Mouse (Mus musculus): Measurements from ENCODE around the gene Ftsj1. TPM values are rescaled to one million over a fixed set of nuclear protein-coding genes. Genes with fewer than 3 reads are reported as not detected.

Ftsj1 gene
- polyA plus RNA-seq, 1 experiment from 2014 or later: 44.3 TPM

DNA sequence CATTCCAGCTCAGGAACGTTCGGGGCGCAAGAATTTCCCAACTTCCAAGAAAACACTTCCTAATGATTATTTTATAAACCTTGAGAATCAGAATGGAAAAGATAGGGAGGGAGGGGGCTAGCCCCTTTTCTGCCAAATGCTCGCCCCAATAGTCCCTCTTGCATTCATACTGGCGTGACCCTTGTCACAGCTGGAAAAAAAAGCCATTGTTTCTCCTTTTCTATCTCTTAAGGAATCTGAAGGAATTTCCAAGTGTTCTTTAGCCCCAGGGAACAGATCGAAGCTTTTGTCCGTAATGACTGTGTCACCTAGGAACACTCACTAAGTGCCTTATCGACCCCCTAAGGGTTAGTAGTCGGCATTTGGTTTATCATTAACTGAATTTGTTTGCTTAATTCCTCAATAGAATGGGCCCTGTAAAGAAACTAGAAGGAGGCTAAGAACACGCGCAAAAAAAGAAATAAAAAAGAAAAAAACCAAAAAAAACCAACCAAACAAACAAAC is 45.5 kb downstream of the Ftsj1 start:
- peak; percentile 30; the same call in 1 of the 2 replicates for ATAC-seq (ENCODE audit: low FRiP score)
- no peaks in the 10 kb centered on the region for H3K36me3 ChIP-seq (ENCODE audit: control insufficient read depth, insufficient read depth, low read length)

DNA sequence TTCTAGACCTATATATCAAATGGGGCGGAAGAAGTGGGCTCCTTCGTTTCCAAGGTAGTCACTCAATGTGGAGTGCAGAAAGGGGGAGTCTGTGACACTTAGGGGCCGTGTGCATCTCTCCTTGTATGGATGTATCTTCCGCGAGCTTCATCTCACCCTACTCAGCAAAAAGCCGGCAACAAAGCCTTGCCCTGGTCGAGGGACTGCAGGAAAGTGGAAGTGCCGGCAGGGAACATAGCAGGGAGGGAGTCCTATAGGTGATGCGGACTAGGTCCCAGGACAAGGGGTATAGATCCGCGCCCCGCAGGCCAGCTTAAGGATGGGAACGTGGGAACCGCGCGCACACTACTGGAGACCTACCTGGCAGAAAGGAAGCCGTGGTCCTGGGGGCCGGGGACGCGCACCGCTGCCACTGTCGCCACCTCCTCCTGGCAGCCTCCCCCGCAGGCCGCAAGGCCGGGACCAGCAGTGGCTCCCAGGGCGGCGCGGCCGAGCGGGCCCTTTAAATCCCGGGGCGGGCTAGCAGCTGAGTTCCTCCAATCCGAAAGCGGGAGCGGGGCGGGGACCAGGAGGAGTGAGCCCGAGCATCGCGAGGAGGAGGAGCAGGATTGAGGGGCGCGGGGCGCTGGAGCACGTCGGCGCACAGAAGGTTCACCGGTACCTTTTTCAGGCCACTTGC is 46.1 kb downstream of the Ftsj1 start, which contains the start of gene Porcn:
Porcn (minus strand) TSS at position 511 of the 679 bp plus-strand sequence.
- WGBS: 17% methylated on average over 27 of the region's 46 CpGs
- Histone ChIP-seq H3K9me3 (ENCODE audit: control insufficient read depth, low read length) (no peaks in the 10 kb centered on the region), H3K36me3 (ENCODE audit: control insufficient read depth, insufficient read depth, low read length) (no peaks in the 10 kb centered on the region), H3K27ac (ENCODE audit: low read depth, low read length) (no peak within 1 kb of the TSS), H3K9ac (ENCODE audit: low read length) (peak within 1 kb of the TSS; percentile 63), H3K4me3 (ENCODE audit: low read depth, low read length) (peak within 1 kb of the TSS; percentile 43), H3K4me1 (ENCODE audit: control insufficient read depth, insufficient read depth, low read length) (no peaks in the 10 kb centered on the region), H3K4me2 (peak within 1 kb of the TSS; percentile 55), H3K27me3 (ENCODE audit: control insufficient read depth, insufficient read depth, low read length) (no peaks in the 10 kb centered on the region)
- ATAC-seq (ENCODE audit: low FRiP score) (peak; percentile 97), DNase-seq (ENCODE audit: low spot score, missing footprints) (peak; percentile 94)

More for the DNA sequence above, 45.5 kb downstream of the Ftsj1 start:
- WGBS: 11% methylated on average over 11 of the region's 11 CpGs
- Histone ChIP-seq H3K9ac (ENCODE audit: low read length) (peak overlapping the region; percentile 63; the same call in 1 of the 2 replicates), H3K27me3 (ENCODE audit: control insufficient read depth, insufficient read depth, low read length) (no peaks in the 10 kb centered on the region), H3K4me1 (ENCODE audit: control insufficient read depth, insufficient read depth, low read length) (no peaks in the 10 kb centered on the region), H3K9me3 (ENCODE audit: control insufficient read depth, low read length) (no peaks in the 10 kb centered on the region), H3K4me2 (peak overlapping the region; percentile 55), H3K27ac (ENCODE audit: low read depth, low read length) (no peak overlapping the region), H3K4me3 (ENCODE audit: low read depth, low read length) (peak overlapping the region; percentile 43)
- DNase-seq (ENCODE audit: low spot score, missing footprints): peak; percentile 86

DNA sequence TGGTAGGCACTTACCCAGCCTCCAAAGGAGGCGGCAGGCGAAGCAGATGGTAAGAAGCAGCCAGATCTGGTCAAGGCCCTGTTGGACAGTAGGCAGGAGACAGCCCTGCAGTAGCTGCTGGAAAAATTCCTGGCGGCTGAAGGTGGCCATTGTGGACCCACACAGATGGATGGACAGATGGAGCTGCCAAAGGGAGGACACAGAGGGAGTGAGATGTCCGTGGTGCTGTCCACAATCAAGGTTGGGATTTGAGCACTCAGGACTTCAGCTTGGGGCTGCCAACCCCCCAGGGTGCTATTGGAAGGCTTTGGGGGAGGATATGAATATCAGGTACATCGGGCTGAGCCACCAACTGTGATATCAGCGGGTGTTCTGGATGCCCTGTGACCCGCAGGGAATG is 46.7 kb downstream of the Ftsj1 start:
- Histone ChIP-seq H3K9me3 (ENCODE audit: control insufficient read depth, low read length) (no peaks in the 10 kb centered on the region), H3K36me3 (ENCODE audit: control insufficient read depth, insufficient read depth, low read length) (no peaks in the 10 kb centered on the region), H3K27me3 (ENCODE audit: control insufficient read depth, insufficient read depth, low read length) (no peaks in the 10 kb centered on the region), H3K27ac (ENCODE audit: low read depth, low read length) (no peak overlapping the region), H3K4me2 (peak overlapping the region; percentile 55), H3K4me1 (ENCODE audit: control insufficient read depth, insufficient read depth, low read length) (no peaks in the 10 kb centered on the region), H3K4me3 (ENCODE audit: low read depth, low read length) (peak overlapping the region; percentile 43), H3K9ac (ENCODE audit: low read length) (peak overlapping the region; percentile 63; the same call in 1 of the 2 replicates)
- no peak for DNase-seq (ENCODE audit: low spot score, missing footprints)
- WGBS: 34% methylated on average over 7 of the region's 7 CpGs
- ATAC-seq (ENCODE audit: low FRiP score): no peak

DNA sequence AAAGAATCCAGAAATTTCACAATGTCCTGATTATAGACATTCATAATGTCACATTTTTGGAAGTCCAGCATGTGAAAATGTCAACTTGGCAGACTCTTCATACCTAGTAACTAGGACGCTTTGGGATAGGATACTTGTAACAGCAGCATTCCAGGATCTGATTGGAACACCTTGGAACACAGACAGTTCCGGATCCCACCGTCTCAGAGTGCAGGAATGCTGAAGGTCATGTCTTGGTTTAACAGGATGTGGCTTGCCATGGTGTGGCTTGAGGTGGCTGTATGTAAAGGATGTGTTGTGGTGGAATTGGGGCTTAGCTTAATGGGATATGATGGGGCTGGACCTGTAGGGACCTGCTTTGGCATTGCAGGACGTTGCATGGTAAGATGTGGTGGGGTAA is 47.1 kb downstream of the Ftsj1 start:
- H3K36me3 ChIP-seq (ENCODE audit: control insufficient read depth, insufficient read depth, low read length): no peaks in the 10 kb centered on the region
- no peak overlapping the region; the same call in 1 of the 2 replicates for H3K4me2 ChIP-seq
- no peak overlapping the region for H3K27ac ChIP-seq (ENCODE audit: low read depth, low read length)
- ATAC-seq (ENCODE audit: low FRiP score) (no peak), DNase-seq (ENCODE audit: low spot score, missing footprints) (no peak)
- H3K9ac ChIP-seq (ENCODE audit: low read length): no peak overlapping the region
- H3K9me3 ChIP-seq (ENCODE audit: control insufficient read depth, low read length): no peaks in the 10 kb centered on the region
- WGBS: 77% methylated on average over 4 of the region's 4 CpGs
- H3K27me3 ChIP-seq (ENCODE audit: control insufficient read depth, insufficient read depth, low read length): no peaks in the 10 kb centered on the region
- no peak overlapping the region for H3K4me3 ChIP-seq (ENCODE audit: low read depth, low read length)
- H3K4me1 ChIP-seq (ENCODE audit: control insufficient read depth, insufficient read depth, low read length): no peaks in the 10 kb centered on the region

DNA sequence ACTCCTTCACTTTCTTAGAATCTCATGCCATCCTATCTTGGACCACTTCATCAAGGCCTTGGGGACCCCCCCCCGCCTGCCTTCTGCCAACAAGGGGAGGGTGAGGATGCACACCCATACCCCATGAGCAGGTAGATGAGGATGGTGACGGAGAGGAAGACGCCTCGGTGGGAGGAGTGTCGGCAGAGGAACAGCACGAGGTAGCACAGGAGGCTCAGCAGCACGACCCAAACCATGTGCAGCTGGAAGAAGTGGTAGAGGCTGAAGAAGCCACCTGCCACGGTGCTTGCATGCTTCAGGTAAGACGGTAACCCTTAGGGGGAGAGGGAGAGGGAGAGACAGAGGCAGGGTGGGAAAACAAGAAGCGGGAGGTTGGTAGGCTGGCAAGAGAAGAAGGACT is 48.1 kb downstream of the Ftsj1 start:
- 82% methylated on average over 10 of the region's 10 CpGs for WGBS
- ATAC-seq (ENCODE audit: low FRiP score) (no peak), DNase-seq (ENCODE audit: low spot score, missing footprints) (no peak)
- H3K27ac ChIP-seq (ENCODE audit: low read depth, low read length): no peak overlapping the region
- H3K27me3 ChIP-seq (ENCODE audit: control insufficient read depth, insufficient read depth, low read length): no peaks in the 10 kb centered on the region
- H3K9ac ChIP-seq (ENCODE audit: low read length): no peak overlapping the region
- no peak overlapping the region for H3K4me3 ChIP-seq (ENCODE audit: low read depth, low read length)
- H3K4me1 ChIP-seq (ENCODE audit: control insufficient read depth, insufficient read depth, low read length): no peaks in the 10 kb centered on the region
- no peaks in the 10 kb centered on the region for H3K9me3 ChIP-seq (ENCODE audit: control insufficient read depth, low read length)
- H3K4me2 ChIP-seq: no peak overlapping the region
- no peaks in the 10 kb centered on the region for H3K36me3 ChIP-seq (ENCODE audit: control insufficient read depth, insufficient read depth, low read length)

DNA sequence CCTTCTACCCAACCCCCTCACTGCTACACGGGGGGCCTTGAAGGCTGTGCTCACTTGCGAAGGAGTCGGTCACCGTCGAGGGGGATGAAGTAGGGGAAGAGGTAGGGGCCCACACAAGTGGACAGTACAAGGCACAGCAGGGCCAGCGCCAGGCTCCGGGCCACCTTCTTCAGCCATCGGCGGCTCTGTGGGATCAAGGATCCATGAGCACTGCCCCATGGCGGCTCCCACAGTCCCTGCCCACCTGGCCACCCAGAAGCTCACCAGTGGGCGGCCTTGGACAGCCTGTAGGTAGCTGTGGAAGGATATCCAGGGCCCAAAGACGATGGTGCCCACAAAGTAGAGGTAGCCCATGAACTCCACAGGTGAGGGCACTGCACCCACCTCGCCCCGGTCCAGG is 49.1 kb downstream of the Ftsj1 start:
- no peak for DNase-seq (ENCODE audit: low spot score, missing footprints)
- 82% methylated on average over 14 of the region's 14 CpGs for WGBS

DNA sequence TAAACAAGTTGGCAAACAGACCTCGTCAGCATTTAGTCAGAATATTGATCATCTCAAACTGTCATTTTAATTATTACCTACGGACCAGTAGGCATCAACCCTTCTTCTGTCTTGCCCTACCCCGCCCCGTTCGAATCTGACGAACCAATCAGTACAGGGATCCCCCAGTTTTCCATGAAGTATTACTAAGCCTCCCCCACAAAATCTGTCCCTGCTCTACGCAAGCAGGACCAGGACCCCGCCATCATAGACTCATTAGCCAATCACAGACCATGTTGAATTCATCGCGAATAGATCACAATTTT is 58.8 kb downstream of the Ftsj1 start, which contains the start of gene Ebp:
Ebp (minus strand) TSS at position 94 of the 305 bp plus-strand sequence.
- Histone ChIP-seq H3K4me2 (peak within 1 kb of the TSS; percentile 57), H3K4me3 (ENCODE audit: low read depth, low read length) (peak within 1 kb of the TSS; percentile 42)
- WGBS: 26% methylated on average over 10 of the region's 10 CpGs

More for the DNA sequence above, 49.1 kb downstream of the Ftsj1 start:
- no peaks in the 10 kb centered on the region for H3K9me3 ChIP-seq (ENCODE audit: control insufficient read depth, low read length)
- H3K27ac ChIP-seq (ENCODE audit: low read depth, low read length): no peak overlapping the region
- H3K9ac ChIP-seq (ENCODE audit: low read length): no peak overlapping the region
- H3K27me3 ChIP-seq (ENCODE audit: control insufficient read depth, insufficient read depth, low read length): no peaks in the 10 kb centered on the region
- H3K4me2 ChIP-seq: no peak overlapping the region
- no peak for ATAC-seq (ENCODE audit: low FRiP score)
- no peaks in the 10 kb centered on the region for H3K4me1 ChIP-seq (ENCODE audit: control insufficient read depth, insufficient read depth, low read length)
- H3K36me3 ChIP-seq (ENCODE audit: control insufficient read depth, insufficient read depth, low read length): no peaks in the 10 kb centered on the region
- no peak overlapping the region for H3K4me3 ChIP-seq (ENCODE audit: low read depth, low read length)

DNA sequence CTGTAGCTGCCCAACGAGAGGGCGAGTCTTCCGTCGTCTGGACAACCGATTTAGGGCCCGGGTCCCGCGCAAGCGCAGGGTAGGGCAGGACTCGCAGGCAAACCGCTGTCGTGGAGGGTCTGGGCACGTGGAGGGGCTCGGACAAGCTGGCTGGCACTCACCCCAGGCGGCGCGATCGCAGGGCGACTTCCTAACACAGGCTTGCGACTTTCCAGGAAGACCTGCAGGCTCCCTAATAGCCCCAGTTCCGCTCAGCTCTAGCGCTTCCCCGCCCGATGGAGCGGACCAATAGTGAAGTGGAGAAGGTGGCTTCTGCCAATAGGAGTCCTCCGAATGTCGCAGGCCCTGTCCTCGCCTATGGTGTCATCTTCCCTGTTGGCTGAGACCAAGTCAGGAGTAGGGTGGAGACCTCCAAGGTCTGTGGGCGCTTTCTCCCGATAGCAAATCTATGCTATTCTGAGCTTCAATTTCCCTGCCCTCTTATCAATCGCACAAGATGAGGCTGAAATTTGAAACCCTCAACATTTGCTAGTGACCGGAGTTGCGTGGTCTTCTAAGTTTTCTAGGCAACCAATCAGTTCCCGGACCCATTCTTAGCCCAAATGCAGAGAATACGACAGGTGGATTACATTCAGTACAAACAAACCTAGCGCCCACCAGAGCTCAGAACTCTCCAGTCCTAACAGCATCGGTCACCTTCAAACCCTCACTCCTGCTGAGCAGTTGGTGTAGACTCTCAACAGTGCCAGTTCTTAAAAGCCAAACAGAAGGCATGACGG is 59.4 kb downstream of the Ftsj1 start:
- H3K9me3 ChIP-seq (ENCODE audit: control insufficient read depth, low read length): no peaks in the 10 kb centered on the region
- H3K9ac ChIP-seq (ENCODE audit: low read length): peak overlapping the region; percentile 64
- 17% methylated on average over 38 of the region's 38 CpGs for WGBS
- H3K4me1 ChIP-seq (ENCODE audit: control insufficient read depth, insufficient read depth, low read length): peaks cover 2% of the 10 kb centered on the region; the same call in 1 of the 2 replicates
- DNase-seq (ENCODE audit: low spot score, missing footprints): peak; percentile 94
- peak; percentile 96 for ATAC-seq (ENCODE audit: low FRiP score)
- no peaks in the 10 kb centered on the region for H3K36me3 ChIP-seq (ENCODE audit: control insufficient read depth, insufficient read depth, low read length)
- peak overlapping the region; percentile 42 for H3K4me3 ChIP-seq (ENCODE audit: low read depth, low read length)
- H3K27me3 ChIP-seq (ENCODE audit: control insufficient read depth, insufficient read depth, low read length): no peaks in the 10 kb centered on the region
- peak overlapping the region; percentile 51; the same call in 1 of the 2 replicates for H3K27ac ChIP-seq (ENCODE audit: low read depth, low read length)
- peak overlapping the region; percentile 57 for H3K4me2 ChIP-seq

More for the DNA sequence above, 58.8 kb downstream of the Ftsj1 start, which contains the start of gene Ebp:
- Histone ChIP-seq H3K27ac (ENCODE audit: low read depth, low read length) (peak within 1 kb of the TSS; percentile 51; the same call in 1 of the 2 replicates), H3K36me3 (ENCODE audit: control insufficient read depth, insufficient read depth, low read length) (no peaks in the 10 kb centered on the region), H3K27me3 (ENCODE audit: control insufficient read depth, insufficient read depth, low read length) (no peaks in the 10 kb centered on the region), H3K9ac (ENCODE audit: low read length) (peak within 1 kb of the TSS; percentile 64), H3K9me3 (ENCODE audit: control insufficient read depth, low read length) (no peaks in the 10 kb centered on the region), H3K4me1 (ENCODE audit: control insufficient read depth, insufficient read depth, low read length) (peaks cover 2% of the 10 kb centered on the region; the same call in 1 of the 2 replicates)
- ATAC-seq (ENCODE audit: low FRiP score) (no peak), DNase-seq (ENCODE audit: low spot score, missing footprints) (peak; percentile 83)

All from midbrain, embryonic 11.5 days (tissue).